Mouse (Mus musculus): ENCODE results near the gene Cdkl1. TPM values are rescaled to one million over a fixed set of nuclear protein-coding genes. Genes with fewer than 3 reads are reported as not detected.

Cdkl1 gene
- total and polyA plus RNA-seq, 3 experiments: 0.31 TPM; not detected in 2

- H3K9ac ChIP-seq (ENCODE audit: insufficient read depth, low read depth): no peak overlapping the region
- H3K27me3 ChIP-seq (replicated peaks): no peaks in the 10 kb centered on the region
- in situ Hi-C loops (cut with MboI; ENCODE audit: low pct_ligation_motif_present, low pct_unique_long_range_greater_than_20kb, low sequenced_read_pairs) (no loop called here), dilution Hi-C loops (cut with MboI; ENCODE audit: extremely low pct_ligation_motif_present, extremely low pct_unique_long_range_greater_than_20kb, low sequenced_read_pairs) (no loop called here)
- no peaks in the 10 kb centered on the region for H3K4me1 ChIP-seq (ENCODE audit: control insufficient read depth in 1 of 2, insufficient read depth in 2 of 2)
- TF ChIP-seq MAZ (IDR thresholded peaks at IDR 0.05; ENCODE audit: low read depth, low read length) (no peak), ELF1 (IDR thresholded peaks at IDR 0.05; ENCODE audit: low read depth, low read length) (no peak), BHLHE40 (IDR thresholded peaks at IDR 0.05; ENCODE audit: low read depth, low read length) (no peak), GABPA (IDR thresholded peaks at IDR 0.05; ENCODE audit: insufficient replicate concordance, low read depth, low read length) (no peak), EP300 (IDR thresholded peaks at IDR 0.05; ENCODE audit: low read length) (no peak), ZNF384 (IDR thresholded peaks at IDR 0.05; ENCODE audit: low read depth, low read length) (no peak), USF2 (conservative IDR thresholded peaks at IDR 0.05; ENCODE audit: low read depth, low read length) (no peak), MAFK (IDR thresholded peaks at IDR 0.05; ENCODE audit: insufficient replicate concordance, low read length) (no peak), MEF2A (IDR thresholded peaks at IDR 0.05; ENCODE audit: borderline replicate concordance, low read depth, low read length) (no peak), SIN3A (IDR thresholded peaks at IDR 0.05; ENCODE audit: low read length) (no peak), POLR2A (IDR thresholded peaks at IDR 0.05; ENCODE audit: low read depth, low read length) (no peak), MAX (IDR thresholded peaks at IDR 0.05; ENCODE audit: low read length) (no peak), RAD21 (IDR thresholded peaks at IDR 0.05; ENCODE audit: low read depth, low read length) (no peak), CHD2 (IDR thresholded peaks at IDR 0.05; ENCODE audit: low read length) (no peak), MYC (IDR thresholded peaks at IDR 0.05; ENCODE audit: low read depth, low read length) (no peak), CHD1 (IDR thresholded peaks at IDR 0.05; ENCODE audit: low read depth, low read length) (no peak), JUN (IDR thresholded peaks at IDR 0.05; ENCODE audit: insufficient read depth, low read depth, low read length) (no peak), TCF12 (IDR thresholded peaks at IDR 0.05; ENCODE audit: low read depth, low read length) (no peak), UBTF (IDR thresholded peaks at IDR 0.05; ENCODE audit: low read depth, low read length) (no peak)
- H3K79me2 ChIP-seq (replicated peaks; ENCODE audit: control insufficient read depth, extremely low read depth, insufficient read depth, poor library complexity, severe bottlenecking): no peaks in the 10 kb centered on the region
- no peak for DNase-seq (ENCODE audit: extremely low read depth)
- H3K9me3 ChIP-seq (replicated peaks; ENCODE audit: low read length): no peaks in the 10 kb centered on the region
- no peak overlapping the region for H3K4me2 ChIP-seq (ENCODE audit: insufficient read depth, low read depth, poor library complexity, severe bottlenecking)
- H3K36me3 ChIP-seq (replicated peaks in 1 of 2; ENCODE audit: control insufficient read depth in 1 of 2, insufficient read depth in 1 of 2, low read length in 1 of 2): peaks cover 26 to 69% of the 10 kb centered on the region in 2 experiments
- no peak overlapping the region for H3K27ac ChIP-seq (ENCODE audit: insufficient read depth, low read depth)
- H3K4me3 ChIP-seq (replicated peaks in 1 of 3; ENCODE audit: low read depth in 2 of 3, low read length in 2 of 3, poor library complexity in 1 of 3): no peak overlapping the region
Measured at GRCm38 (mm10) chr12:69811976-69812375, 20.9 kb upstream of the Cdkl1 start.

- no peak overlapping the region for H3K27ac ChIP-seq (ENCODE audit: insufficient read depth, low read depth)
- H3K4me2 ChIP-seq (ENCODE audit: insufficient read depth, low read depth, poor library complexity, severe bottlenecking): no peak overlapping the region
- no peak for DNase-seq (ENCODE audit: extremely low read depth)
- H3K36me3 ChIP-seq (replicated peaks in 1 of 2; ENCODE audit: control insufficient read depth in 1 of 2, insufficient read depth in 1 of 2, low read length in 1 of 2): peaks cover 19 to 60% of the 10 kb centered on the region in 2 experiments
- H3K9ac ChIP-seq (ENCODE audit: insufficient read depth, low read depth): no peak overlapping the region
- in situ Hi-C loops (cut with MboI; ENCODE audit: low pct_ligation_motif_present, low pct_unique_long_range_greater_than_20kb, low sequenced_read_pairs) (no loop called here), dilution Hi-C loops (cut with MboI; ENCODE audit: extremely low pct_ligation_motif_present, extremely low pct_unique_long_range_greater_than_20kb, low sequenced_read_pairs) (no loop called here)
- no peak overlapping the region for H3K4me3 ChIP-seq (replicated peaks in 1 of 3; ENCODE audit: low read depth in 2 of 3, low read length in 2 of 3, poor library complexity in 1 of 3)
- no peaks in the 10 kb centered on the region for H3K9me3 ChIP-seq (replicated peaks; ENCODE audit: low read length)
- no peaks in the 10 kb centered on the region for H3K4me1 ChIP-seq (ENCODE audit: control insufficient read depth in 1 of 2, insufficient read depth in 2 of 2)
- H3K79me2 ChIP-seq (replicated peaks; ENCODE audit: control insufficient read depth, extremely low read depth, insufficient read depth, poor library complexity, severe bottlenecking): no peaks in the 10 kb centered on the region
- TF ChIP-seq NELFE (IDR thresholded peaks at IDR 0.05; ENCODE audit: low read depth, low read length) (no peak), USF2 (conservative IDR thresholded peaks at IDR 0.05; ENCODE audit: low read depth, low read length) (no peak), POLR2A (IDR thresholded peaks at IDR 0.05; ENCODE audit: low read depth, low read length) (no peak), UBTF (IDR thresholded peaks at IDR 0.05; ENCODE audit: low read depth, low read length) (no peak), BHLHE40 (IDR thresholded peaks at IDR 0.05; ENCODE audit: low read depth, low read length) (no peak), HCFC1 (IDR thresholded peaks at IDR 0.05; ENCODE audit: low read depth, low read length) (no peak), NRF1 (IDR thresholded peaks at IDR 0.05; ENCODE audit: low read depth, low read length) (no peak)
- H3K27me3 ChIP-seq (replicated peaks): no peaks in the 10 kb centered on the region
Measured at GRCm38 (mm10) chr12:69809439-69809838, 18.4 kb upstream of the Cdkl1 start.
